Mouse (Mus musculus) E14TG2a.4 (cell line): ENCODE data around the gene Pih1d2.
A peak's percentile ranks its signal among the peaks of the same experiment; 100 is the strongest.

Source experiments
- H3K27me3 ChIP-seq: 2 replicates; pipeline ENCODE4 v1.6.1; 2014; ENCODE audit warnings: low read length, control low read depth; ENCODE audit not compliant: insufficient read depth
- H3K36me3 ChIP-seq: 2 replicates; pipeline ENCODE4 v1.6.1; 2014; ENCODE audit warnings: low read length, control low read depth; ENCODE audit not compliant: insufficient read depth
- H3K4me1 ChIP-seq: replicated peaks from 2 replicates; pipeline ENCODE4 v1.6.1; 2014; ENCODE audit warnings: low read depth, low read length, control low read depth
- H3K4me3 ChIP-seq: replicated peaks from 2 replicates; pipeline ENCODE4 v1.5.1; 2014; ENCODE audit warnings: mild to moderate bottlenecking, low read length
- H3K9me3 ChIP-seq: 2 replicates; pipeline ENCODE4 v1.6.1; 2014; ENCODE audit warnings: low read length, control low read depth
- CTCF ChIP-seq: conservative IDR thresholded peaks from 2 replicates; pipeline ENCODE4 v1.5.1; 2014; ENCODE audit warnings: low read length
- NANOG ChIP-seq: IDR thresholded peaks from 2 replicates; pipeline ENCODE4 v1.6.1; 2014; ENCODE audit warnings: borderline replicate concordance, low read length, mixed read lengths
- POU5F1 ChIP-seq: IDR thresholded peaks from 2 replicates; pipeline ENCODE4 v1.6.1; 2014; ENCODE audit warnings: low read length, borderline replicate concordance

Gene Pih1d2

GRCm38 (mm10) chr9:50667579-50668498 lies 50.7 kb downstream of the Pih1d2 start:
- Histone ChIP-seq H3K4me3 (no peak overlapping the region), H3K36me3 (peaks cover 7% of the 10 kb centered on the region; the same call in 1 of the 2 replicates), H3K9me3 (no peaks in the 10 kb centered on the region), H3K4me1 (peaks cover 5% of the 10 kb centered on the region), H3K27me3 (no peaks in the 10 kb centered on the region)
- TF ChIP-seq POU5F1 (no peak), CTCF (no peak), NANOG (no peak)

DNA sequence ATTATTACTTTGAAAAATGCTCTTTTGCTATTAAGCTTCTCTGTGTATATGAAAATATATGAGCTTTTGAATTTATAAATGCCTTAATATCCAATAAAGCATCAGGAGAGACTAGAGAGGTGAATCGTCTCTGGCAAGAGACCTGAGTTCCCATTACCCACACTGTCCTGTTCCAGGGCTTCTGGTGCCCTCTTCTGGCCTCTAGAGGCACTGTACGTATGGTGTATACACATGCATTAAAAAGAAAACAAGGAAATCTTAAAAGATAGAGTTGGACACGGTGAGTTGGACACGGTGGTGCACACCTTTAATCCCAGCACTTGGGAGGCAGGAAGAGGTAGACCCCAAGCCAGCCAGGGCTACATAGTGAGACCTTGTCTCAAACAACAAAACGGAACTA lies 53.6 kb downstream of the Pih1d2 start:
- TF ChIP-seq POU5F1 (no peak), CTCF (peak; percentile 73)

More for the DNA sequence above, 53.6 kb downstream of the Pih1d2 start:
- Histone ChIP-seq H3K36me3 (peaks cover 2% of the 10 kb centered on the region; the same call in 1 of the 2 replicates), H3K4me1 (peaks cover 5% of the 10 kb centered on the region), H3K27me3 (no peaks in the 10 kb centered on the region), H3K4me3 (no peak overlapping the region), H3K9me3 (no peaks in the 10 kb centered on the region)
